Mouse (Mus musculus) hindbrain, embryonic 11.5 days (tissue): ENCODE measurements around the gene Hectd1. TPM values are rescaled to one million over a fixed set of nuclear protein-coding genes. Genes with fewer than 3 reads are reported as not detected.

Experiments
- ATAC-seq: fragments of 200-750 bp; cut with Nextera tagmentation; 2 replicates; pipeline ENCODE4 v1.8.0; 2017; ENCODE audit warnings: mild to moderate bottlenecking, moderate TSS enrichment, moderate library complexity; ENCODE audit not compliant: low FRiP score
- DNase-seq: peaks from one replicate; pipeline ENCODE4 v3.0.0-alpha.2; 2015; ENCODE audit warnings: low spot score
- H3K27ac ChIP-seq: fragments of 300-500 bp; sonication (generic); 2 replicates; pipeline ENCODE4 v1.5.1; 2014; ENCODE audit warnings: mild to moderate bottlenecking, low read depth, low read length
- H3K27me3 ChIP-seq: fragments of 300-500 bp; sonication (generic); 2 replicates; pipeline ENCODE4 v1.6.1; 2014; ENCODE audit warnings: mild to moderate bottlenecking, low read length, moderate library complexity, mixed read lengths; ENCODE audit not compliant: control insufficient read depth, insufficient read depth
- H3K36me3 ChIP-seq: fragments of 300-500 bp; sonication (generic); 2 replicates; pipeline ENCODE4 v1.6.1; 2014; ENCODE audit warnings: mild to moderate bottlenecking, low read length, moderate library complexity, mixed read lengths; ENCODE audit not compliant: control insufficient read depth, insufficient read depth
- H3K4me1 ChIP-seq: fragments of 300-500 bp; sonication (generic); replicated peaks from 2 replicates; pipeline ENCODE4 v1.6.1; 2014; ENCODE audit warnings: low read length, mixed read lengths; ENCODE audit not compliant: control insufficient read depth, insufficient read depth
- H3K4me2 ChIP-seq: fragments of 300-500 bp; sonication (generic); replicated peaks from 2 replicates; pipeline ENCODE4 v1.6.1; 2014; ENCODE audit warnings: mild to moderate bottlenecking, low read depth, low read length
- H3K4me3 ChIP-seq: fragments of 300-500 bp; sonication (generic); 2 replicates; pipeline ENCODE4 v1.5.1; 2014; ENCODE audit warnings: low read depth, low read length
- H3K9ac ChIP-seq: fragments of 300-500 bp; sonication (generic); 2 replicates; pipeline ENCODE4 v1.6.1; 2014; ENCODE audit warnings: low read depth, low read length
- H3K9me3 ChIP-seq: fragments of 300-500 bp; sonication (generic); 2 replicates; pipeline ENCODE4 v1.6.1; 2016; ENCODE audit warnings: low read length; ENCODE audit not compliant: control insufficient read depth
- WGBS: fragments of 180-500 bp; shearing (Covaris S2); extraction: QIAGEN DNeasy Blood & Tissue Kit; methylation state at CpG from one replicate; pipeline ENCODE4 v1.1.7; 2014; 5-methylcytosine and 5-hydroxymethylcytosine counted together
- polyA plus RNA-seq: library from polyadenylated mRNA; unstranded; fragments of >200 nt; fragmentation: Nextera tagmentation; extraction: Ambion mirVana; gene quantifications from 2 replicates; pipeline ENCODE4 v1.2.1, GENCODE M21; 2014

The Hectd1 gene
- polyA plus RNA-seq, 1 experiment from 2014 or later: 44.5 TPM

- Histone ChIP-seq H3K36me3 (no peaks in the 10 kb centered on the region), H3K4me3 (no peak overlapping the region), H3K9me3 (no peaks in the 10 kb centered on the region), H3K27ac (no peak overlapping the region), H3K27me3 (no peaks in the 10 kb centered on the region), H3K9ac (no peak overlapping the region), H3K4me2 (no peak overlapping the region), H3K4me1 (no peaks in the 10 kb centered on the region)
- no peak for DNase-seq
- 96% methylated on average over 2 of the region's 2 CpGs for WGBS
- ATAC-seq: no peak
Measured at GRCm38 (mm10) chr12:51849902-51850301, 20.6 kb upstream of the Hectd1 start.

GRCm38 (mm10) chr12:51847953-51848680 lies 18.8 kb upstream of the Hectd1 start:
- no peak overlapping the region for H3K4me3 ChIP-seq
- 88% methylated on average over 9 of the region's 9 CpGs for WGBS
- no peaks in the 10 kb centered on the region for H3K36me3 ChIP-seq
- no peak overlapping the region for H3K4me2 ChIP-seq
- DNase-seq (no peak), ATAC-seq (no peak)
- no peaks in the 10 kb centered on the region for H3K27me3 ChIP-seq
- no peaks in the 10 kb centered on the region for H3K4me1 ChIP-seq
- no peak overlapping the region for H3K9ac ChIP-seq
- H3K9me3 ChIP-seq: no peaks in the 10 kb centered on the region
- no peak overlapping the region for H3K27ac ChIP-seq

GRCm38 (mm10) chr12:51845261-51845660 lies 15.9 kb upstream of the Hectd1 start:
- DNase-seq (no peak), ATAC-seq (peak; percentile 49)
- H3K27me3 ChIP-seq: no peaks in the 10 kb centered on the region
- 40% methylated on average over 1 of the region's 1 CpGs for WGBS
- peak overlapping the region; percentile 51; the same call in 1 of the 2 replicates for H3K4me3 ChIP-seq
- H3K9me3 ChIP-seq: no peaks in the 10 kb centered on the region
- no peak overlapping the region for H3K9ac ChIP-seq
- no peak overlapping the region for H3K27ac ChIP-seq
- no peak overlapping the region for H3K4me2 ChIP-seq
- H3K36me3 ChIP-seq: no peaks in the 10 kb centered on the region
- H3K4me1 ChIP-seq: no peaks in the 10 kb centered on the region

DNA sequence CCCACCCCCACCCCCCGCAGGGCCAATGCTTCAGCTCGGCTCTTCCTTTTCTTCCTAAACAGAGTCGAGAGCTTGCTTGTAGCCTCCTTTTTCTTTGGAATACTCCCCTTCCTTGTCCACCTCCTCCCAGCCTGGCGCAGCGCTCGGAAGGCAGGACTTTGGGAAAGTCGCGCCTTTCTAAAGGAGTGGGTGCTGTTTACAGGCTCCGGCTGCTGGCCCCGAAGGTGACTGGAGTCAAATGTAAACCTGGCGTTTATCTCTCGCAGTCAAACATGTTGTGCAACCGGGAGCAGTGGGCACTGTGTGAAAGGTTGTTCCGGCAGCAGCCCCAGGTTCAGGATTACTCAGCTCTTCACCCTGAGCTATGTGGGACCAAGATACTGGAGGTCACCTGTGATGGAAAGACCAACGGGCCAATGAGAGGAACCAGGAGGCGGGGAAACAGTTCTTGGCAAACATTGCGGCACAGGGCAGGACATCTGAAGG lies 15.5 kb upstream of the Hectd1 start:
- DNase-seq: peak; percentile 92

GRCm38 (mm10) chr12:51843576-51844520 lies 14.5 kb upstream of the Hectd1 start:
- Histone ChIP-seq H3K4me2 (peak overlapping the region; percentile 57), H3K9me3 (no peaks in the 10 kb centered on the region), H3K27me3 (no peaks in the 10 kb centered on the region), H3K4me3 (no peak overlapping the region; the same call in 1 of the 2 replicates), H3K36me3 (no peaks in the 10 kb centered on the region), H3K27ac (no peak overlapping the region), H3K9ac (peak overlapping the region; percentile 54), H3K4me1 (no peaks in the 10 kb centered on the region)
- DNase-seq: no peak
- WGBS: 39% methylated on average over 15 of the region's 15 CpGs
- no peak for ATAC-seq

More for the DNA sequence above, 15.5 kb upstream of the Hectd1 start:
- Histone ChIP-seq H3K36me3 (no peaks in the 10 kb centered on the region), H3K4me1 (no peaks in the 10 kb centered on the region), H3K27me3 (no peaks in the 10 kb centered on the region), H3K27ac (0 out of 2 replicates have a peak overlapping the region, but pooled peaks have one; percentile 44), H3K9ac (peak overlapping the region; percentile 54), H3K4me2 (peak overlapping the region; percentile 57), H3K9me3 (no peaks in the 10 kb centered on the region), H3K4me3 (peak overlapping the region; percentile 51)
- peak; percentile 96 for ATAC-seq
- under 1% methylated on average over 17 of the region's 17 CpGs for WGBS

GRCm38 (mm10) chr12:51842081-51842864 lies 12.9 kb upstream of the Hectd1 start:
- Histone ChIP-seq H3K9ac (no peak overlapping the region), H3K4me1 (no peaks in the 10 kb centered on the region), H3K4me3 (no peak overlapping the region), H3K36me3 (no peaks in the 10 kb centered on the region), H3K27ac (no peak overlapping the region), H3K27me3 (no peaks in the 10 kb centered on the region), H3K4me2 (no peak overlapping the region), H3K9me3 (no peaks in the 10 kb centered on the region)
- 62% methylated on average over 6 of the region's 6 CpGs for WGBS
- ATAC-seq: no peak
- DNase-seq: no peak

- DNase-seq (no peak), ATAC-seq (no peak)
- H3K27ac ChIP-seq: no peak overlapping the region
- H3K27me3 ChIP-seq: no peaks in the 10 kb centered on the region
- WGBS: 94% methylated on average over 1 of the region's 1 CpGs
- H3K36me3 ChIP-seq: no peaks in the 10 kb centered on the region
- H3K9me3 ChIP-seq: no peaks in the 10 kb centered on the region
- no peak overlapping the region for H3K4me2 ChIP-seq
- no peak overlapping the region for H3K9ac ChIP-seq
- H3K4me1 ChIP-seq: no peaks in the 10 kb centered on the region
- H3K4me3 ChIP-seq: no peak overlapping the region
Measured at GRCm38 (mm10) chr12:51839856-51840255, 10.5 kb upstream of the Hectd1 start.

- no peak overlapping the region for H3K4me3 ChIP-seq
- H3K36me3 ChIP-seq: no peaks in the 10 kb centered on the region
- no peak overlapping the region for H3K27ac ChIP-seq
- no peaks in the 10 kb centered on the region for H3K9me3 ChIP-seq
- DNase-seq: no peak
- H3K4me2 ChIP-seq: no peak overlapping the region
- no peaks in the 10 kb centered on the region for H3K4me1 ChIP-seq
- H3K9ac ChIP-seq: no peak overlapping the region
- no peaks in the 10 kb centered on the region for H3K27me3 ChIP-seq
- no peak for ATAC-seq
- WGBS: 64% methylated on average over 3 of the region's 3 CpGs
Measured at GRCm38 (mm10) chr12:51835219-51835618, 5.9 kb upstream of the Hectd1 start.
